ENCODE assay signal across 8 mouse cellular contexts in the genomic region with DNA sequence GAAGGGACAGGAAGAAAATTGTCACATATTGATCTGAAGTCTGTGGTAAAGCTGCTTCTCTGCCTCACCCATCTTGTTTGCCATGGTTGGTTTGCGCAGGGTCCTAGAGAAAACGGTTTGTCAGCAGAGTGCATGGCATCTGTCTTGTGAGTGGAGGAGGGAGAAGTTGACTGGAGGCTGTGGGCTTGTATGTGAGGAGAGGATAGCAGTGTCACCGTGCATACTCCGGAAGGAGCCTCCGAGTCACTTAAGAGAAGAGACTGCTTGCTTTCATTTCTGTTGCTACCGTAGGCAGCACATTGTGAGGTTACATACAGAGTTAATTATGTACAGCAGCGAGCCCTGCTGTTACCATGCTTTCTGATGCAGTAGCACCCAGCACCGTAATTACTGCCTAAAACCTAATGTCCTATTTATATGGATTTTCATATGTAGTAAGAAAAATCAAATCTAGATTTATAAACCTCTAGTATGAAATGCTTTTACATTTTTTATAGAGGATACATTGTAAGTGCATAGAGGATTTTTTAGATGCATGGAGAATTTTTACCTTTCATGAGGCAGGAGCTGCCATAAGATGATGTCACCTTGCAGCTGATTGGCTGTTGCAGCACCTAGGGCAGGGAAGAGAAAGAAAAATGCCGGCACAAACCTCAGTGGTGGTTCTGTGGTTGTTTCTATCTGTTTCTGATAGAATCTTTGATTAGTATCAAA.
DNase-seq lines count a peak whose midpoint lies in the region; ATAC-seq and TF ChIP-seq lines count a peak whose summit lies in the region.

No protein-coding gene starts in this region.

- H3K36me3 ChIP-seq in kidney, adult 2 months (ENCODE audit: control insufficient read depth, insufficient read depth, low read length), result no peaks in the 10 kb centered on the region

- DNase-seq in kidney, adult 2 months, result no peak
- no peak for DNase-seq in kidney, postnatal 25 days
- DNase-seq in cerebellum, adult 18-20 months, result peak; percentile 70 to 80
- peak; percentile 66 to 67 for DNase-seq in frontal cortex, postnatal 10 days (ENCODE audit: low spot score in 2 of 2)
- peak; percentile 72 to 88 for DNase-seq in layer of hippocampus, adult 18-20 months (ENCODE audit: low spot score in 2 of 2)
- peak; percentile 70 for DNase-seq in right cerebral cortex, postnatal 25 days
- DNase-seq in urinary bladder, postnatal 14 days (ENCODE audit: low spot score), result no peak

- peak; percentile 49 for ATAC-seq in megakaryocyte, adult 5-6 weeks (ENCODE audit: poor library complexity, severe bottlenecking)

- WGBS in kidney, adult 2 months, result 35% methylated on average over 9 of the region's 9 CpGs

- H3K27ac ChIP-seq in kidney, adult 2 months (ENCODE audit: insufficient read depth, low read depth, low read length), result no peak overlapping the region

- TF ChIP-seq CTCF in kidney, adult 2 months (conservative IDR thresholded peaks at IDR 0.05; ENCODE audit: insufficient read depth, insufficient read length, low read depth, low read length), result no peak

- no peaks in the 10 kb centered on the region for H3K4me1 ChIP-seq in kidney, adult 2 months (ENCODE audit: control insufficient read depth, insufficient read depth, low read length)

- TF ChIP-seq POLR2A in kidney, adult 2 months (IDR thresholded peaks at IDR 0.05; ENCODE audit: low read depth, low read length), result no peak

- peak overlapping the region; percentile 10; the same call in 1 of the 2 replicates for H3K4me3 ChIP-seq in kidney, adult 2 months (ENCODE audit: insufficient read depth, low read depth, low read length)

- H3K27me3 ChIP-seq in kidney, adult 2 months (replicated peaks; ENCODE audit: control insufficient read depth, insufficient read depth, low read length), result no peaks in the 10 kb centered on the region

Comparison
In these comparisons a context has a peak if more than half of its experiments do, and no peak if none do; other contexts are left out.
1. DNase-seq: peak in cerebellum, adult 18-20 months (2 of 2), frontal cortex, postnatal 10 days (2 of 2), layer of hippocampus, adult 18-20 months (2 of 2) and right cerebral cortex, postnatal 25 days (single experiment); none in kidney, adult 2 months (single experiment), kidney, postnatal 25 days (0 of 2) and urinary bladder, postnatal 14 days (single experiment).